Mouse (Mus musculus) retina, adult 2 months (tissue): ENCODE results near the gene Tor1b.

Experiments
- DNase-seq: peaks from one replicate; pipeline ENCODE4 v3.0.0-alpha.2; 2012; ENCODE audit warnings: low read depth, low spot score

Gene Tor1b

DNA sequence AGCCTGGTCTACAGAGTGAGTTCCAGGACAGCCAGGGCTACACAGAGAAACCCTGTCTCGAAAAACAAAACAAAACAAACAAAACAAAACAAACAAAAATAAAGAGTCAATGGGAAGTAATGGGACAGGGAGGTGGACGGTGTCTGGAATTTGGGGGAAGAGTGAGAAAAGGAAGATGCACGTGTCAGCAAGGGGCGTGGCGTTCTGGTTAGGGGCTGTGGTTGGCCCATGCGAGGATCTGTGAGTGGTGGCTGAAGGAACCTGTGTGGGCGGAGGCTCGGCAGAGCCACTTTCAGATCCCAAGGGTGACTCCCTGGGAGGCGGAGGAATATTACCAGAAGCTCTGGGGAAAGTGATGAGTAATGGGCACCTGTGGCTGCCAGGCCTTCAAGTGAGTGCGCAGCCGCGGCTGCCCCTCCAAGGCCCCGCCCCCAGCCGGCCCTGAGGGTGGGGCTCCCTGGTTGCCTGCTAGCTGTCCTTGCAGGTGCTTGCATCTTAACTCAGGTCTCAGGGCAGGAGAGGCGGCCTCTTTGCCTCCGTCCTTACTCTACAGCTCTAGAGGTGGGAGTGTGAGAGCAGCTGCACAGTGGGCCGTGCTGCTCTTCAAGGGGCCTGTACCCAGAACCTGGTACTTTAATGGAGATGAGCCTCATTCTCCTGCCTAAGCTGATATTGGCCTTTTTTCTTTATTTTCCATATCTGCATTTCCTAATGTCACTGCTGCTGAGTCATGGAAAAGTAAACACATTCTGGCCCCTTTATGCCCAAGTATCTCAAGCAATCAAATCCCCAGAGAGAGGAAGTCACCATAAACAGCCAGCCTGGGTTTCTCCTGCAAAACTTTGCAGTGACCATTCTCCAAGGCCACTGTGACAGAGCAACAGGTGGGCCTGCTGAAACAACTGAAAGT is 32.6 kb downstream of the Tor1b start:
- no peak for DNase-seq

DNA sequence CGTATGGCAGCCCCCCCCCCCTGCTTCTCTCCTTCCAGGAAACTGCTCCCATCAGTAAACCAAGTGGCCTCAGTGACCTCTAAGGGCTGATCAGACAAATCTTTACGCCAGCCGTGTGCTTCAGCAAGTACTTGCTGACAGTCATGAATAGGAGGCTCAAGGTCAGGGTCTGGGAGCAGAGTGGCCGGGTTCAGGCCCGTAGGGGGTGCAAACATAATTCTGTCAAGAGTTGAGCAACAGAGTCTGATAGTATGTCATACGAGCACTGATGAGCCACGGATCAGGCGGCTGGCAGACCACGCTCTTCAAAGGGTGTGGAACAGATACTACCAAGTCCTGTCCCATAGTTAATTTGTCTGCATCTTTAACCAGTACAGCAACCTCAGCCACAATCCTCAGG is 37.5 kb downstream of the Tor1b start:
- no peak for DNase-seq

DNA sequence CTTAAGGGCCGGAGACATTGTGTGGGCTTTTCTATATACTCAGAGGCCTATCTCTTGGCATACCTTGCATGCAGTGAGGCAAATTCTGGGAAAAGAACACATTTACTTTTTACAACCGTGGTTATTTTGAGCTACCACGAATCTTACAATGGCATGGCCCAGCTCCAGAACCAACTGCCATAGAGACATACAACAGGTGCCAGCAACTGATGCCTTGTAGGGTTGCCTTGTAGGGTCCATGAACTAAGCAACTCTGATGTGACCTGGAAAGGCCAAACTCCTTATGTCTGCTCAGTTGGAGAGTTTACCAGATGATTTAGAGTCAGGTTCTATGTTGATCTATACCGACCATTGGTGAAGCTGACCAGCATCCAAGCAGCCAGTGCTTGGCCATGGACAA is 42.1 kb downstream of the Tor1b start:
- DNase-seq: no peak

DNA sequence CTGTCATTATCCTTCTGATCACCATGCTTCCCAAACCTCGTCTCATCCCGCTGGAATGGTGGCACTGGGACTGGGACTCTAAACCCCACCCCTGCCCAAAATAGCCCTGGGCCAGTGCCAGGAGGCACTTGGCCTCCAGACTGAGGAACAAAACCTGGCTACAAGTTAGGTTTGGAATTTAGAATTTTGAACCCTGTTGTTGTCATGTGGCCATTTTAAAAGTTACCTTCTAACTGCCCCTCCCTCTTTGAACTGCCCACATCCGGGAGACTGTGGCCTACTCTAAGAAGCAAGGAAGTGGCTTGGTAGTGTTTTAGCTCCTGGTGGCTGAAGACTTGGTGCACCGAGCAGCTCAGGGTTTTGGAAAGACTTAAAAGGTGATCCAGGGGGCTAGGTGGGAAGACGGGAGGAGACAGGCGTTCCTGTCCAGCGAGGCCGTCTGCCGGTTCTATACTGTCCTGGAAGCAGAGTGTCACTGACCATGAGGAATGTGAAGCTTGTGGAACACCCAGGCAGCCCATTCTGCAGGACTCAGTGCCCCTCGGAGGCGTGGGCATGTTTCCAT is 42.8 kb downstream of the Tor1b start:
- no peak for DNase-seq

DNA sequence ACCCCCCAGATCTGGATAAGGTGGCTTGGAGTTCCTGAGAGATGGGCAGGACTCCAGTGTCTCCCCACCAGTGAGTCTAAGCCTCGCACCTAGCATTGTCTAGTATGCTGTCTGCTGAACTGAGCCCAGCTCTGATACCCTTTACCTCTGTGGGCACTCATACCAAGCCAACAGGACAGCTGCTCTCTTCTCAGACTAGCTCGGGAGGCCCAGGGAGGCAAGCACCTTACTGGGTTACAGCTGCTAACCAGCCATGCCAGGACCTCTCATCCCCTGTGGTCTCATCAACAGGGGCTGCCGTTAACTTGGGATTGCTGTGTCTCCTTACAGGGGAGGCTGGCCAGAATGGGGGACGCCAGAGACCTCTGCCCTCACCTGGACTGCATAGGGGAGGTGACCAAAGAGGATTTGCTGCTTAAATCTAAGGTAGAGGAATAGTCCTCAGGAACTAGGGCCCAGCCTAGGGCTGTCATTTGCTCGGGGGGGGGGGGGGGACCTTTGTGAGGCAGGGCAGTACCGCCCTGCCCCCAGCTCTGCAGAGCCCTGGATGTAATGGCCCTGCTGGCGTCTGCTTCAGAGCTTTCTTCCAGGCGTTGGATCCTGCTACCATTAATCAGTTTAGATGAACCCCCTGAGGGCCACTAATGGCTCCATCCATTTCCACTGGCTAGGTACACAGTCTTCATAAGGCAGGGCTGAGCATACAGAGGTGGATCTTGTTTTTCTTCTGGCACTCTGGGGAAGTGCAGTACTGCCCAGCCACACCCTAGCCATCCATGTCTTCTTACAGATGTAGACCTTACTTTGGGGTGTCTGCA is 45.9 kb downstream of the Tor1b start:
- no peak for DNase-seq

DNA sequence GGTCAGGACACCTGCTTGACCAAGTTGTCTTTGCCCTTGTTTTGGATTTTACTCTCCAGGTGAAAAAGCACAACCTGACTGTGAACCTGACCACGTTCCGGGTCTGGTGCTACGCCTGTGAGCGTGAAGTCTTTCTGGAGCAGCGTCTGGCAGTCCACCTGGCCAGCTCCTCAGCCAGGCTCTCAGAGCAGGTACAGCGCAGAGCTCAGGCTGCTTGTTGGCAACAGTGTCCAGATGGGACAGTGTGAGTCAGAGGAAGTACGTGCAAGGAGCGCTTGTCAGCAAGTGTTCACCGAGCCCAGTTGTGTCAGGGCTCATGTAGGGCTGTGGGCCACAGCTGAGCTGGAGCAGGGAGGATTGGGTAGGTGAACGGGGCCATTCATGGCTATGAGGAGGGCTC is 50.1 kb downstream of the Tor1b start:
- DNase-seq: no peak

DNA sequence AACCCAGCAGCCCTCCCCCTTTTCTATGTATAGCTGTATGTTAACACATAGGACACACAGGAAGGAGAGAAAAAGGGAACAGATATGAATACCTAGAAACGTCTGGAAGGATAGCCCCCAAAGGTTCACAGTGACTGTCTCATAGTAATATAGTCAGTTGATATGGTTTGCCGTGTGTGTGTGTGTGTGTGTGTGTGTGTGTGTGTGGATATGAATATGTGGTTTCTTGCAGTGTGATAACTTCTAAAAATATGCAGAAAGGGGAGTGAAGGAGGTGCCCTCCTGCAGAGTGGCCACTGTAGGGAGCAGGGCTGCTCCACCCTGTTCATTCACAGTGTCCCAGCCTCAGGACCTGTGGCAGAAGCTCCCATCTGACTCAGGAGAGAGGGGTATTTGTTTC is 52.7 kb downstream of the Tor1b start:
- DNase-seq: no peak

DNA sequence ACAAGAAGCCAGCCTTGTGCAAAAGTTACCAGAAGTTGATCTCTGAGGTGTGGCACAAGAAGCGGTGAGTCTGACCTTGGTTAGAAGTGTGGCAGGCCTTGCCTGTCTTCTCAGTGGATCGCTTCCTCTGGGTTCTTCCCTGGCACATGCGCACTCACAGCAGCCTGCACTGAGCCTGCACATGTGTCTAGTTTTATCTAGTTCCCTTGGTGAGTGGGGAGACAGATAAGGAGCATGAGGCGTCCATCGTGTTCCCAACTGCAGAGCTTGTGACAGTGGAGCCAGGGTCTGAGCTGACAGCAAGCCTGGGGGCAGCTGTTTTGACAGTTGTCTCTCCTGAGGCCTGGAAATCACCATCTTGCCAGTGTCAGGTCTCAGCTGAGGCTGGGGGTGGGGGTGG is 53.7 kb downstream of the Tor1b start:
- no peak for DNase-seq

DNA sequence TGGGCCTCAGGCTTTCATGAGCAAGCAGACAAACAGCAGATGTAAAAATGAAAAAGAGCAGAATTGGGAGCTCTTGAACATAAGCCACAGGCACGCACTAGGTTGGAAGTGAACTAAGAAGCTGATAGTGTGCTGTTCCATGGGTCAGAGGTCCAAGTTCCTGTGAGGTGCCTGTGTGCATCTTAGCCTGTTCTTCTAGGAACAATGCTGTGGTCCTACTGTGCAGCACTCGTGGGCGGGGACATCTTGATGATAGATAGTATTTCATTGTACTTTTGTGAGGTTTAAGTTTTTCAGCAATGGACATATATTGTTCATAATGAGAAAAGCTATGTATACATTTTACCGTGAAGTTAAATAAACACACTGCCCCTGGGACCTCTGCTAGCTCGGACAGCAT is 54.4 kb downstream of the Tor1b start:
- DNase-seq: no peak
